Mouse (Mus musculus): ENCODE data around the gene Nufip2.
"Not testable (repeated sequence)": the region's sequence is repeated elsewhere in the genome, so short reads cannot be mapped to it uniquely, and the experiment has no call there.

DNA sequence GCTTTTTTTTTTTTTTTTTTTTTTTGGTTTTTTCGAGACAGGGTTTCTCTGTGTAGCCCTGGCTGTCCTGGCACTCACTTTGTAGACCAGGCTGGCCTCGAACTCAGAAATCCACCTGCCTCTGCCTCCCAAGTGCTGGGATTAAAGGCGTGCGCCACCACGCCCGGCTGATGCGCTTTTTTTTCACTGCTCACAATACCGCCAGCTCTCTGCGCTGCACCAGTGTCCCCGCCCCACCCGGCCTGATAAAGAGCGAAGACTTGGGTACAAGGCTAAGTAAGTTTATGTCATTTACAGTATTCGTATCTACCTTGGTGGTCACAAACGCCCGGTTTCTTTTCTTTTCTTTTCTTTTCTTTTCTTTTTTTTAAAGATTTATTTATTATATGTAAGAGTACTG lies 61.1 kb downstream of the Nufip2 start:
- not testable (repeated sequence) for TF ChIP-seq EP300, CTCF (IDR thresholded peaks at IDR 0.05; ENCODE audit: low read depth)

Measured in liver, embryonic 14.5 days (tissue).